Mouse (Mus musculus) lung, adult 2 months (tissue): ENCODE measurements around the gene Cdca3.

Experiments
- CTCF ChIP-seq: fragments of 200-500 bp; IDR thresholded peaks from 2 replicates; pipeline ENCODE4 v1.5.1; 2011; ENCODE audit warnings: mild to moderate bottlenecking, low read length, control low read depth; ENCODE audit not compliant: insufficient read depth
- POLR2A ChIP-seq: fragments of 200-500 bp; IDR thresholded peaks from 2 replicates; pipeline ENCODE4 v1.6.1; 2011; ENCODE audit warnings: low read depth, mild to moderate bottlenecking, control low read depth, low read length, borderline replicate concordance; ENCODE audit errors: extremely low read depth

DNA sequence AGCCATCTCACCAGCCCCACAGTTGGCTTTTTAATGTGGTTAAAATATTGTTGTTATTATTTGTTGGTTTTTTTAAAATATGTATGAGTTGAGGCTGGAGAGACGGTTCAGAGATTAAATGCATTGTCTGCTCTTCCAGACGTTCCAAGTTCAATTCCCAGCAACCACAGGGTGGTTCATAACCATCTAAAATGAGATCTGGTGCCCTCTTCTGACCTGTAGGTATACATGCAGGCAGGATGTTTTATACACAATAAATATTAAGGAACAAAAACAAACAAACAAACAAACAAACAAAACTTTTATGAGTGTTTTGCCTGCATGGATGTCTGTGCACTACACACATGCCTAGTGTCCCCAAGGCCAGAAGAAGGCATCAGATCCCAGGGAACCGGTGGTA lies 26.3 kb upstream of the Cdca3 start:
- TF ChIP-seq CTCF (no peak), POLR2A (no peak)
